Mouse (Mus musculus): Measurements from ENCODE around the gene Elfn2. TPM values are rescaled to one million over a fixed set of nuclear protein-coding genes. Genes with fewer than 3 reads are reported as not detected.
A peak's percentile ranks its signal among the peaks of the same experiment; 100 is the strongest.

Gene Elfn2
- total RNA-seq, 2 experiments from 2014 or later: 161 to 171 TPM

DNA sequence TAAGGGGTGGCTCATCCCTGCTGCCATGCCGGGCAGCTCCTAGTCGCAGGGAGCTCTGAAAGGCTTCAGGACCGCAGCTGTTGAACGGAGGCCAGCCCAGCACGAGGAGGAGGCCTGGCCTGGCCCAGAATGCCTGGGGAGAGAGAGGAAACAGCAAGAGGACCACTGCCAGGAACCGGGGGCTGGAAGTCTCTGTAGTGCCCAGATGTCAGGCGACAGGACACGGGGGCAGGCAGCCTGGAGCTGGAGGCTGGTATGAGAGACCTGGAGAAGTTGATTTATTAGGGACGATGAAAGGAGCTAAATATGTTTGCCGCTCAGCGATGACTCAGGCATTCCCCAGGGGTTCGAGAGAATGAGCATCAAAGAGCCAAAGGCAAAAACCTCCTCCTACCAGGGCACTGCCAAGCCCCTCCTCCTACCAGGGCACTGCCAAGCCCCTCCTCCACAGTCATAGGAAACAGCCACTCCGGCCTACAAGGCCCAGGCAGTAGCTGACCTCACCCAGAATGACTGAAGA lies 94.1 kb downstream of the Elfn2 start:
- DNase-seq (ENCODE audit: low spot score in 2 of 2): peak; percentile 54 to 55

DNA sequence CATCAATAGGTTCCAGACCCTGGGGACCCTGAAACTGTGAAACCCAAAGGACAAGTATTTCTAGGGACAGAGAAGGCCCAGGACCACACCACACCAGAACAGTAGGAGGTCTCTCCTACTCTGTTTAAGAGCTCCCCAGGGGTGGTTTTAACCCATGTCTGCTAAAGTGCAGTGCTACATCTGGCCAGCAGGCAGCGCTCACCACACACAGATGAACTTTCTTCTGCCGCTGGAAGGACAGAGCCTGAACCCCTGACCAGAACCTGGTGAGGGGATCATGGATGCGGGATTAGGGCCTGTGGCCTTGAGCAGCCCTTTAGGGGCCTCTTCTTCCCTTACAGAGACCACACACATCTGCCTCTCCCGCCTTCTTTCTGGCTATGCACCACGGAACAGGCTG lies 95.1 kb downstream of the Elfn2 start:
- DNase-seq (ENCODE audit: low spot score in 2 of 2): peak; percentile 82 to 84

Other genes with a start within 250 kb of the Elfn2 start
- under 1 TPM; 0.07 to 0.12 TPM for gene Il2rb, start 223.5 kb downstream of the Elfn2 start, total RNA-seq (2021)
- gene C1qtnf6, start 187.4 kb downstream of the Elfn2 start, total RNA-seq (2021): 10 to 100 TPM; 10.8 to 12.0 TPM
- 10 to 100 TPM; 22.9 to 23.9 TPM for gene Sstr3, start 174.1 kb downstream of the Elfn2 start, total RNA-seq (2021)
- gene Rac2, start 146.0 kb downstream of the Elfn2 start, total RNA-seq (2021): 1 to 10 TPM; 2.5 to 3.5 TPM
- 10 to 100 TPM; 16.9 to 18.0 TPM for gene Cyth4, start 121.7 kb downstream of the Elfn2 start, total RNA-seq (2021)
- gene Mfng, start 54.7 kb upstream of the Elfn2 start, total RNA-seq (2021): 1 to 10 TPM; 7.9 to 8.3 TPM
- 1 to 10 TPM; 4.8 to 4.9 TPM for gene Card10, start 84.3 kb upstream of the Elfn2 start, total RNA-seq (2021)
- gene Cdc42ep1, start 123.9 kb upstream of the Elfn2 start, total RNA-seq (2021): 10 to 100 TPM in 1 of 2 experiments, 1 to 10 TPM in 1; 9.9 to 10.5 TPM
- gene Lgals2, start 136.8 kb upstream of the Elfn2 start, total RNA-seq (2021): not detected
- 10 to 100 TPM; 51.3 to 52.4 TPM for gene Gga1, start 158.4 kb upstream of the Elfn2 start, total RNA-seq (2021)
- under 1 TPM in 1 of 2 experiments, not detected in 1; 0.25 TPM for gene Gm49510, start 180.9 kb upstream of the Elfn2 start, total RNA-seq (2021)
- gene Sh3bp1, start 181.0 kb upstream of the Elfn2 start, total RNA-seq (2021): 10 to 100 TPM; 16.1 to 16.8 TPM
- 100 to 1,000 TPM; 141 to 146 TPM for gene Pdxp, start 195.1 kb upstream of the Elfn2 start, total RNA-seq (2021)
- gene Lgals1, start 208.0 kb upstream of the Elfn2 start, total RNA-seq (2021): 10 to 100 TPM; 15.3 to 27.0 TPM
- gene Nol12, start 216.2 kb upstream of the Elfn2 start, total RNA-seq (2021): 10 to 100 TPM; 35.9 to 36.1 TPM
- gene Triobp, start 229.0 kb upstream of the Elfn2 start, total RNA-seq (2021): 10 to 100 TPM; 19.3 to 21.1 TPM

All from layer of hippocampus, postnatal 14 days (tissue).